Mouse (Mus musculus): Measurements from ENCODE around the gene Tpd52l1. TPM values are rescaled to one million over a fixed set of nuclear protein-coding genes. Genes with fewer than 3 reads are reported as not detected.

Gene Tpd52l1
- total and polyA plus RNA-seq, 2 experiments from 2014 or later: 34.2 to 53.1 TPM

GRCm38 (mm10) chr10:31295705-31296104, 150.1 kb downstream of the Tpd52l1 start:
- ATAC-seq (peak; percentile 42), DNase-seq (peak; percentile 31)
- no peak overlapping the region for H3K27ac ChIP-seq (ENCODE audit: low read depth, low read length)
- TF ChIP-seq CTCF (IDR thresholded peaks at IDR 0.05; ENCODE audit: low read depth): no peak
- H3K27me3 ChIP-seq (ENCODE audit: insufficient read depth, low read length): no peaks in the 10 kb centered on the region
- 10% methylated on average over 5 of the region's 5 CpGs for WGBS
- no peaks in the 10 kb centered on the region for H3K4me1 ChIP-seq (ENCODE audit: insufficient read depth)
- no peaks in the 10 kb centered on the region for H3K36me3 ChIP-seq (ENCODE audit: insufficient read depth)
- H3K9ac ChIP-seq: no peak overlapping the region
- H3K4me3 ChIP-seq (ENCODE audit: low read depth, low read length): no peak overlapping the region
- no peaks in the 10 kb centered on the region for H3K9me3 ChIP-seq (ENCODE audit: low read length)
- H3K4me2 ChIP-seq (ENCODE audit: low read depth): no peak overlapping the region

- H3K4me3 ChIP-seq (ENCODE audit: low read depth, low read length): no peak overlapping the region
- no peaks in the 10 kb centered on the region for H3K27me3 ChIP-seq (ENCODE audit: insufficient read depth, low read length)
- DNase-seq (no peak), ATAC-seq (no peak)
- no peak overlapping the region for H3K4me2 ChIP-seq (ENCODE audit: low read depth)
- no peak for TF ChIP-seq CTCF (IDR thresholded peaks at IDR 0.05; ENCODE audit: low read depth)
- no peaks in the 10 kb centered on the region for H3K4me1 ChIP-seq (ENCODE audit: insufficient read depth)
- H3K27ac ChIP-seq (ENCODE audit: low read depth, low read length): no peak overlapping the region
- H3K9ac ChIP-seq: no peak overlapping the region
- WGBS: 93% methylated on average over 4 of the region's 4 CpGs
- H3K9me3 ChIP-seq (ENCODE audit: low read length): no peaks in the 10 kb centered on the region
- H3K36me3 ChIP-seq (ENCODE audit: insufficient read depth): no peaks in the 10 kb centered on the region
Observed at GRCm38 (mm10) chr10:31288697-31289390, 156.9 kb downstream of the Tpd52l1 start.

- H3K27me3 ChIP-seq (ENCODE audit: insufficient read depth, low read length): no peaks in the 10 kb centered on the region
- no peak for ATAC-seq
- no peak for DNase-seq
- H3K4me1 ChIP-seq (ENCODE audit: insufficient read depth): no peaks in the 10 kb centered on the region
- no peak overlapping the region for H3K27ac ChIP-seq (ENCODE audit: low read depth, low read length)
- no peak for TF ChIP-seq CTCF (IDR thresholded peaks at IDR 0.05; ENCODE audit: low read depth)
- H3K36me3 ChIP-seq (ENCODE audit: insufficient read depth): no peaks in the 10 kb centered on the region
- no peaks in the 10 kb centered on the region for H3K9me3 ChIP-seq (ENCODE audit: low read length)
- no peak overlapping the region for H3K4me2 ChIP-seq (ENCODE audit: low read depth)
- H3K4me3 ChIP-seq (ENCODE audit: low read depth, low read length): no peak overlapping the region
- no peak overlapping the region for H3K9ac ChIP-seq
Observed at GRCm38 (mm10) chr10:31287787-31288186, 158.0 kb downstream of the Tpd52l1 start.

Other genes with a start within 250 kb of the Tpd52l1 start
- 50.9 and 58.9 TPM in 2 replicates for gene Hddc2, start 132.6 kb downstream of the Tpd52l1 start, total RNA-seq (2014; rRNA removed)
- gene Hddc2, start 132.6 kb downstream of the Tpd52l1 start, polyA plus RNA-seq (2015; fragmentation: Nextera tagmentation; extraction: Ambion mirVana): 85.0 and 102 TPM in 2 replicates
- 10.2 and 14.0 TPM in 2 replicates for gene Rnf217, start 163.2 kb upstream of the Tpd52l1 start, total RNA-seq (2014; rRNA removed)
- 1.5 and 1.8 TPM in 2 replicates for gene Rnf217, start 163.2 kb upstream of the Tpd52l1 start, polyA plus RNA-seq (2015; fragmentation: Nextera tagmentation; extraction: Ambion mirVana)

All from forebrain, postnatal 0 days (tissue).